Mouse (Mus musculus) hindbrain, embryonic 16.5 days (tissue): ENCODE measurements around the gene Ripk3. TPM values are rescaled to one million over a fixed set of nuclear protein-coding genes. Genes with fewer than 3 reads are reported as not detected.

ENCODE experiments used
- polyA plus RNA-seq: library from polyadenylated mRNA; unstranded; fragments of >200 nt; fragmentation: Nextera tagmentation; extraction: Ambion mirVana; gene quantifications from 2 replicates; pipeline ENCODE4 v1.2.1, GENCODE M21; 2015

The Ripk3 gene
- polyA plus RNA-seq, 1 experiment from 2014 or later, result 3.6 TPM

Other genes with a start within 250 kb of the Ripk3 start
- 29.3 and 32.4 TPM in 2 replicates for gene Pck2, start 248.6 kb downstream of the Ripk3 start, polyA plus RNA-seq
- gene Dcaf11, start 228.9 kb downstream of the Ripk3 start, polyA plus RNA-seq, result 110 and 127 TPM in 2 replicates
- 0.89 and 1.4 TPM in 2 replicates for gene A730061H03Rik, start 228.5 kb downstream of the Ripk3 start, polyA plus RNA-seq
- gene Fitm1, start 213.2 kb downstream of the Ripk3 start, polyA plus RNA-seq, result 0.26 and 1.4 TPM in 2 replicates
- gene Psme1, start 210.7 kb downstream of the Ripk3 start, polyA plus RNA-seq, result 223 and 230 TPM in 2 replicates
- 49.4 and 64.2 TPM in 2 replicates for gene Emc9, start 203.6 kb downstream of the Ripk3 start, polyA plus RNA-seq
- gene Psme2, start 197.8 kb downstream of the Ripk3 start, polyA plus RNA-seq, result 170 and 173 TPM in 2 replicates
- gene Rnf31, start 197.2 kb downstream of the Ripk3 start, polyA plus RNA-seq, result 18.2 and 20.3 TPM in 2 replicates
- gene Irf9, start 185.3 kb downstream of the Ripk3 start, polyA plus RNA-seq, result 9.7 and 10.6 TPM in 2 replicates
- gene Rec8, start 170.8 kb downstream of the Ripk3 start, polyA plus RNA-seq, result 16.8 and 20.2 TPM in 2 replicates
- gene Ipo4, start 152.9 kb downstream of the Ripk3 start, polyA plus RNA-seq, result 116 and 131 TPM in 2 replicates
- gene Gm49378, start 151.0 kb downstream of the Ripk3 start, polyA plus RNA-seq, result 1.5 and 1.6 TPM in 2 replicates
- gene Tm9sf1, start 145.1 kb downstream of the Ripk3 start, polyA plus RNA-seq, result 68.7 and 72.1 TPM in 2 replicates
- gene Tssk4, start 138.7 kb downstream of the Ripk3 start, polyA plus RNA-seq, result 0.32 and 0.53 TPM in 2 replicates
- gene Mdp1, start 128.4 kb downstream of the Ripk3 start, polyA plus RNA-seq, result 77.2 and 82.8 TPM in 2 replicates
- gene Gmpr2, start 116.9 kb downstream of the Ripk3 start, polyA plus RNA-seq, result 48.6 and 50.4 TPM in 2 replicates
- gene Nedd8, start 116.7 kb downstream of the Ripk3 start, polyA plus RNA-seq, result 567 and 599 TPM in 2 replicates
- gene Tinf2, start 107.0 kb downstream of the Ripk3 start, polyA plus RNA-seq, result 25.3 and 25.7 TPM in 2 replicates
- gene Tgm1, start 74.9 kb downstream of the Ripk3 start, polyA plus RNA-seq, result 0.20 and 0.41 TPM in 2 replicates
- 60.3 and 65.8 TPM in 2 replicates for gene Rabggta, start 66.6 kb downstream of the Ripk3 start, polyA plus RNA-seq
- gene Dhrs1, start 43.2 kb downstream of the Ripk3 start, polyA plus RNA-seq, result 85.9 and 90.3 TPM in 2 replicates
- 27.1 and 27.9 TPM in 2 replicates for gene Nop9, start 43.2 kb downstream of the Ripk3 start, polyA plus RNA-seq
- gene Cideb, start 30.4 kb downstream of the Ripk3 start, polyA plus RNA-seq, result 0.17 and 0.63 TPM in 2 replicates
- 0.47 and 0.66 TPM in 2 replicates for gene Ltb4r2, start 27.4 kb downstream of the Ripk3 start, polyA plus RNA-seq
- 0.22 and 0.79 TPM in 2 replicates for gene Ltb4r1, start 22.9 kb downstream of the Ripk3 start, polyA plus RNA-seq
- gene Adcy4, start 4.8 kb downstream of the Ripk3 start, polyA plus RNA-seq, result 3.5 and 5.1 TPM in 2 replicates
- 6.5 and 11.9 TPM in 2 replicates for gene Nfatc4, start 34.3 kb upstream of the Ripk3 start, polyA plus RNA-seq
- gene Nynrin, start 65.1 kb upstream of the Ripk3 start, polyA plus RNA-seq, result 8.4 and 13.7 TPM in 2 replicates
- gene Cbln3, start 95.5 kb upstream of the Ripk3 start, polyA plus RNA-seq, result 0.35 and 0.56 TPM in 2 replicates
- 9.1 and 11.4 TPM in 2 replicates for gene Khnyn, start 96.1 kb upstream of the Ripk3 start, polyA plus RNA-seq
- gene Sdr39u1, start 111.4 kb upstream of the Ripk3 start, polyA plus RNA-seq, result 163 and 175 TPM in 2 replicates
- gene Cma1, start 155.8 kb upstream of the Ripk3 start, polyA plus RNA-seq, result 2.2 TPM in 1 of 2 replicates, not detected in the other
- gene Cma2, start 162.1 kb upstream of the Ripk3 start, polyA plus RNA-seq, result not detected in 2 replicates
- not detected in 2 replicates for gene Mcpt1, start 229.1 kb upstream of the Ripk3 start, polyA plus RNA-seq
- gene Mcpt9, start 241.6 kb upstream of the Ripk3 start, polyA plus RNA-seq, result not detected in 2 replicates